Mouse (Mus musculus): ENCODE data around the gene Abcc6. TPM values are rescaled to one million over a fixed set of nuclear protein-coding genes. Genes with fewer than 3 reads are reported as not detected.

Abcc6 gene
- polyA plus RNA-seq (2016; fragmentation: Nextera tagmentation; extraction: Ambion mirVana) = 0.10 and 0.33 TPM in 2 replicates

- DNase-seq (ENCODE audit: extremely low spot score, low spot score) = peak; percentile 41
- H3K9me3 ChIP-seq = no peaks in the 10 kb centered on the region
- H3K4me1 ChIP-seq = peaks cover 32% of the 10 kb centered on the region
- H3K36me3 ChIP-seq (replicated peaks) = no peaks in the 10 kb centered on the region
- peak within 1 kb of the TSS; percentile 27; the same call in 1 of the 2 replicates for H3K4me3 ChIP-seq
- 9% methylated on average over 11 of the region's 11 CpGs for WGBS
- H3K27ac ChIP-seq = peak within 1 kb of the TSS; percentile 60; the same call in 1 of the 2 replicates
- H3K27me3 ChIP-seq (ENCODE audit: poor library complexity, severe bottlenecking) = no peaks in the 10 kb centered on the region; the same call in 1 of the 2 replicates
These were observed at the start of gene Abcc6 for GRCm38 (mm10) chr7:46030145-46030488. Gene Abcc6, minus strand, starts transcription at chr7:46030302.

GRCm38 (mm10) chr7:46077675-46078074 lies 47.6 kb upstream of the Abcc6 start:
- Histone ChIP-seq H3K27ac (no peak overlapping the region), H3K36me3 (replicated peaks) (peaks cover 98% of the 10 kb centered on the region), H3K4me1 (no peaks in the 10 kb centered on the region), H3K4me3 (no peak overlapping the region), H3K9me3 (no peaks in the 10 kb centered on the region), H3K27me3 (ENCODE audit: poor library complexity, severe bottlenecking) (no peaks in the 10 kb centered on the region)
- DNase-seq (ENCODE audit: extremely low spot score, low spot score) = no peak
- 92% methylated on average over 12 of the region's 12 CpGs for WGBS

GRCm38 (mm10) chr7:46076844-46077243 lies 46.7 kb upstream of the Abcc6 start:
- 88% methylated on average over 7 of the region's 7 CpGs for WGBS

GRCm38 (mm10) chr7:46068831-46069230 lies 38.7 kb upstream of the Abcc6 start:
- H3K9me3 ChIP-seq = no peaks in the 10 kb centered on the region
- WGBS = 96% methylated on average over 8 of the region's 8 CpGs
- no peak for DNase-seq (ENCODE audit: extremely low spot score, low spot score)
- no peak overlapping the region for H3K4me3 ChIP-seq
- H3K27ac ChIP-seq = no peak overlapping the region
- peaks cover 99% of the 10 kb centered on the region for H3K36me3 ChIP-seq (replicated peaks)
- no peaks in the 10 kb centered on the region for H3K4me1 ChIP-seq
- H3K27me3 ChIP-seq (ENCODE audit: poor library complexity, severe bottlenecking) = no peaks in the 10 kb centered on the region

More at GRCm38 (mm10) chr7:46076844-46077243, 46.7 kb upstream of the Abcc6 start:
- H3K4me3 ChIP-seq = no peak overlapping the region
- H3K9me3 ChIP-seq = no peaks in the 10 kb centered on the region
- no peak overlapping the region for H3K27ac ChIP-seq
- no peaks in the 10 kb centered on the region for H3K4me1 ChIP-seq
- DNase-seq (ENCODE audit: extremely low spot score, low spot score) = no peak
- H3K36me3 ChIP-seq (replicated peaks) = peaks cover 98% of the 10 kb centered on the region
- no peaks in the 10 kb centered on the region for H3K27me3 ChIP-seq (ENCODE audit: poor library complexity, severe bottlenecking)

DNA sequence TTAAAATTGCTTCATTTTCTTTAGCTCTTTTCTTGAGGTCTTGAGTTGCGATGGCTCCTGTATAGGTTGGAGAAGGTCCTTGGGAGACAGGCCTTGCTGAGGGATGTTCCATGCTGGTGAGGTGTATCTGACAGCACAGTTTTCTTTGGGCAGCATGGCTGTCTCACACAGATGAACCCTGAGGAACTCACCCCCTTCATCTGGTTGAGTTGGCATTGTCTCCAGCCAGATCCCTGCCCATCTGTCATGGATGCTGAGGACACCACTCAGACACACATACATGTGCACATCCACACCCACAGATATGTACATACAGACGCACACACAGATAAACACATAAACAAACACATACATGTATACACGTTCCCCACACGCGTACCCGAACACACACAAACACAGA lies 33.2 kb upstream of the Abcc6 start:
- 96% methylated on average over 6 of the region's 6 CpGs for WGBS
- Histone ChIP-seq H3K4me3 (no peak overlapping the region), H3K27ac (no peak overlapping the region), H3K36me3 (replicated peaks) (peaks cover 100% of the 10 kb centered on the region), H3K4me1 (no peaks in the 10 kb centered on the region), H3K27me3 (ENCODE audit: poor library complexity, severe bottlenecking) (no peaks in the 10 kb centered on the region), H3K9me3 (no peaks in the 10 kb centered on the region)
- no peak for DNase-seq (ENCODE audit: extremely low spot score, low spot score)

- Histone ChIP-seq H3K36me3 (replicated peaks) (peaks cover 100% of the 10 kb centered on the region), H3K27ac (no peak overlapping the region), H3K4me1 (no peaks in the 10 kb centered on the region), H3K27me3 (ENCODE audit: poor library complexity, severe bottlenecking) (no peaks in the 10 kb centered on the region), H3K9me3 (no peaks in the 10 kb centered on the region), H3K4me3 (no peak overlapping the region)
- WGBS = 97% methylated on average over 16 of the region's 16 CpGs
- DNase-seq (ENCODE audit: extremely low spot score, low spot score) = no peak
These were observed 31.5 kb upstream of the Abcc6 start for GRCm38 (mm10) chr7:46061614-46062013.

GRCm38 (mm10) chr7:46060688-46061087 lies 30.6 kb upstream of the Abcc6 start:
- Histone ChIP-seq H3K36me3 (replicated peaks) (peaks cover 100% of the 10 kb centered on the region), H3K9me3 (no peaks in the 10 kb centered on the region), H3K27me3 (ENCODE audit: poor library complexity, severe bottlenecking) (no peaks in the 10 kb centered on the region), H3K4me1 (no peaks in the 10 kb centered on the region), H3K4me3 (no peak overlapping the region), H3K27ac (no peak overlapping the region)
- DNase-seq (ENCODE audit: extremely low spot score, low spot score) = no peak
- WGBS = 95% methylated on average over 8 of the region's 8 CpGs

DNA sequence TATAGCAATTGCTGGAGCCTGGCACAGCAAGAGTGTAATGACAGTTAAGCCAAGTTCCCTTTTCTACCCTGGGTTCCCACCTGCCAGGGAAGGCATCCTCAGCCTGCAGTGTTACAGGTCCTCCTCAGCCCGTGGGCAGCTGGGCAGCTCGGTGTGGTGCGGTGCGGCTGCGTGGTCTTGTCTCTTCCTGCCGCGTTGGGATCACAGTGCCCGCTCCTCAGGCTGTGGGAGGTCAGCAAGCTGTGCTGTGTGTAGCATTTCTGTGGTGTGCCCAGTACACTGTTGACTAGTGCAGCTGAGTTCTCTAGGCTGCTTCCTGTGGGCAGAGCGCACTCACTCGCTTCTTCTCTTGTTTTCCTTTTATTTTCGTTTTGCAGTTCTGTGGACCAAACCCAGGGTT lies 28.8 kb upstream of the Abcc6 start:
- peaks cover 100% of the 10 kb centered on the region for H3K36me3 ChIP-seq (replicated peaks)
- 92% methylated on average over 11 of the region's 11 CpGs for WGBS

DNA sequence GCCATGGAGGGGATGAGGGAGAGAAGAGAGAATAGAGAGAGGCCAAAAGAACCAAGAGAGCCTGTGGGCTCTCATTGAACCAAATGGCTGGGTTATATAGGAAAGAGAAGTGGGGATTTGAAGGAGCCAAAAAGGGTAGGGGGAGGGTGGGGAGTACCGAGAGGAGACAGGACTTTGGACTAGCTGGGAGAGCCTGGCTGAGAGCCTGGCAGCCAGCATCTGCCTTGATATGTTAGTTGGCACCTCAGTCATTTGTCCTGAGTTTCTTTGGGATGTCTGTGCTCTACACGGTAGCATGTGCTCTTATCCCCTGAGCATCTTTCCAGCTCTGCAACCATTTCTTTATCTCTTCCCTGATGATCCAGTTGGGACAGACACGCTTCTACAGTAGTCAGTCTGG lies 23.5 kb upstream of the Abcc6 start:
- Histone ChIP-seq H3K4me1 (no peaks in the 10 kb centered on the region), H3K36me3 (replicated peaks) (peaks cover 90% of the 10 kb centered on the region), H3K4me3 (no peak overlapping the region), H3K27ac (no peak overlapping the region), H3K9me3 (no peaks in the 10 kb centered on the region), H3K27me3 (ENCODE audit: poor library complexity, severe bottlenecking) (no peaks in the 10 kb centered on the region)
- WGBS = 94% methylated on average over 3 of the region's 3 CpGs
- DNase-seq (ENCODE audit: extremely low spot score, low spot score) = no peak

More for the DNA sequence above, 28.8 kb upstream of the Abcc6 start:
- no peak for DNase-seq (ENCODE audit: extremely low spot score, low spot score)
- H3K9me3 ChIP-seq = no peaks in the 10 kb centered on the region
- H3K4me1 ChIP-seq = no peaks in the 10 kb centered on the region
- no peak overlapping the region for H3K4me3 ChIP-seq
- no peaks in the 10 kb centered on the region for H3K27me3 ChIP-seq (ENCODE audit: poor library complexity, severe bottlenecking)
- no peak overlapping the region for H3K27ac ChIP-seq

DNA sequence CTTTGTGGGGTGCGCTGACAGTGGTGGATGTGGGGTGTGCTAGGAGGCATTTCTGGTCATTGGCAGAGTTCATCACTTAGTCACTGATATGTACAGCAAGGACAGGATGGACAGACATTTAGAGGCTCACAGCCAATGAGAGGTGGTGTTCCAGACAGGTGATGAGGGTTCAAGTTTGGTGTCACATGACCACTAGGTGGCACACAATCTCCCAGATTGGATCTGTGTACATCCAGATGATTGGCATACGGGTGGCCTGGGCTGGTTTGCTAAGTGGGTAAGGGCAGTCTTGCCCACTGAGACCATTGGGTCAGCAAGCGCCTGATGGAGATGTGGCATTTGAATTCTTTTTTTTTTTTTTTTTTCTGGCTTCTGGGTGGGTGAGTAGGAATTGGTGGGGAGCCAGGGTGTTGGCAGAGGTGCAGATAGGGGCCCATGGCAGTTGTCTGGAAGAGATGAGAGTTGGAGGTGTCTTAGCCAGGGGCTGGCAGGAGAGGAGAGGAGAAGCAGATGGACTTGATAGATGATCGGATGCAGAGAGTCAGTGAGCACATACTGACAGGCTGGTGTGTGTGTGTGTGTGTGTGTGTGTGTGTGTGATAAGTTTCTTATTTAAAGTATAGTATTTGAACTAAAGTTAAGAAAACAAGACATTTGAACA lies 22.2 kb upstream of the Abcc6 start:
- Histone ChIP-seq H3K4me3 (no peak overlapping the region), H3K9me3 (no peaks in the 10 kb centered on the region), H3K27ac (no peak overlapping the region), H3K27me3 (ENCODE audit: poor library complexity, severe bottlenecking) (no peaks in the 10 kb centered on the region), H3K36me3 (replicated peaks) (peaks cover 90% of the 10 kb centered on the region), H3K4me1 (no peaks in the 10 kb centered on the region)
- 90% methylated on average over 4 of the region's 4 CpGs for WGBS
- no peak for DNase-seq (ENCODE audit: extremely low spot score, low spot score)

DNA sequence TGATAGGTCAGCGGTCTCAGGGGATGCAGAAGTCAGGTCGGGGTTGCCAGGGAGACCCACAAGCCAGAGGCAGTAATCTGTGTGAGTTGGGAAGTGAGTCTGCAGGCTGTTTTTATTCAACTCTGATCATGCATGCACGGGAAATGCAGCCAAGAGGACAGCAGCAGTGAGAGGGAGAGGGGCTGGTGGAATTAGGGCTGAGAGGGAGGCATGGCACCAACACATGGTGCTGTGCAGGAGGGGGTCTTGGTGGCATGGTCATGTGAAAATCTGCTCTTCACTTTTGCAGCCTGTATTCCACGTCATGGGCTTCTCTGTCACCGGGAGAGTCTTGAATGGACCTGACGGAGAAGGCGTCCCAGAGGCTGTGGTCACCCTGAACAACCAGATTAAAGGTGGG lies 19.9 kb upstream of the Abcc6 start:
- Histone ChIP-seq H3K4me1 (no peaks in the 10 kb centered on the region), H3K27me3 (ENCODE audit: poor library complexity, severe bottlenecking) (no peaks in the 10 kb centered on the region), H3K27ac (no peak overlapping the region), H3K4me3 (no peak overlapping the region), H3K9me3 (no peaks in the 10 kb centered on the region), H3K36me3 (replicated peaks) (peaks cover 87% of the 10 kb centered on the region)
- 86% methylated on average over 7 of the region's 7 CpGs for WGBS
- DNase-seq (ENCODE audit: extremely low spot score, low spot score) = no peak

DNA sequence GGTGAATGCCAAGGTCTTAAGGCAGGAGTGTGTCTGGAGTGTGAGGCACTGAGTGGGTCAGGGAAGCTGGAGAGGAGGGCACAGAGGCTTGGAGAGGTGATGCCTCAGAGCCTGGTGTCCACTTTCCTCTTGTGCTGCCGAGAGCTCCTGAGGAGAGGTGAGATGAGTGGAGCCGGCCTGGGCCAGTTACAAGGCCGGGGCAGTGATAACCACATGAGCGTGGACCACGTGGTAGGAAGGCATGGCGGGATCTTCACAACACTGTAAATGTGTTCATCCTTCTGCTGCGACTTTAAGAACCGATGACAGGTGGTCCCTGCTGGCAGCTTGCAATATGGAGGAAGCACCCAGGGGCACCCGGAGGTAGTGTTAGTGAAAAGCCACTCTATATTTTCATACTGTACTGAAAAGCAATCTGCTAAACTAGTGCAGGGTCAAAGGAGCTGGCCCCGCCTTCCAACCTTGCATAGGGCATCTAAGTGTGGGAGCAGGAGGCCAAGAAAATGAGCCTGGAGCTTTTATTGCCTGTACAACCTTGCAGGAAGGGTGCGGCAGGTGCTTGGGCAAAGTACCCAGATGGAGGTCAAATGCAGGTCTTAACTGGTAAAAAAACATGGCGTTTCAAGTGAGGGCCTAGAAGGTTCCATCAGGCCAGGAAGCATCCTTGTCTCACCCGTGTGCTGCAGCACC lies 17.9 kb upstream of the Abcc6 start:
- 95% methylated on average over 13 of the region's 13 CpGs for WGBS
- DNase-seq (ENCODE audit: extremely low spot score, low spot score) = no peak
- Histone ChIP-seq H3K27ac (no peak overlapping the region), H3K4me1 (no peaks in the 10 kb centered on the region), H3K4me3 (no peak overlapping the region), H3K36me3 (replicated peaks) (peaks cover 87% of the 10 kb centered on the region), H3K27me3 (ENCODE audit: poor library complexity, severe bottlenecking) (no peaks in the 10 kb centered on the region), H3K9me3 (no peaks in the 10 kb centered on the region)

- no peak for DNase-seq (ENCODE audit: extremely low spot score, low spot score)
- H3K27me3 ChIP-seq (ENCODE audit: poor library complexity, severe bottlenecking) = no peaks in the 10 kb centered on the region
- H3K4me1 ChIP-seq = no peaks in the 10 kb centered on the region
- H3K4me3 ChIP-seq = no peak overlapping the region
- 93% methylated on average over 11 of the region's 11 CpGs for WGBS
- H3K36me3 ChIP-seq (replicated peaks) = peaks cover 91% of the 10 kb centered on the region
- no peak overlapping the region for H3K27ac ChIP-seq
- no peaks in the 10 kb centered on the region for H3K9me3 ChIP-seq
These were observed 15.8 kb upstream of the Abcc6 start for GRCm38 (mm10) chr7:46045882-46046281.
